Mouse (Mus musculus) heart, postnatal 36 days (tissue): ENCODE results near the gene Macf1. TPM values are rescaled to one million over a fixed set of nuclear protein-coding genes. Genes with fewer than 3 reads are reported as not detected.
"Not testable (repeated sequence)": the region's sequence is repeated elsewhere in the genome, so short reads cannot be mapped to it uniquely, and the experiment has no call there.

Experiments
- DNase-seq, 2 experiments: peaks; one replicate each; pipeline ENCODE4 v3.0.0; 2021 to 2022
- intact Hi-C: fragments of 180-260 bp; cut with DNase I; formaldehyde crosslinking; loops from one replicate; pipeline ENCODE4 v1.15.1; 2025
- total RNA-seq, 2 experiments: library from RNA; stranded (reverse); gene quantifications; 2 replicates each; pipeline ENCODE4 v1.2.3; 2021

Macf1 gene
- total RNA-seq, 2 experiments from 2014 or later = 228 to 240 TPM

DNA sequence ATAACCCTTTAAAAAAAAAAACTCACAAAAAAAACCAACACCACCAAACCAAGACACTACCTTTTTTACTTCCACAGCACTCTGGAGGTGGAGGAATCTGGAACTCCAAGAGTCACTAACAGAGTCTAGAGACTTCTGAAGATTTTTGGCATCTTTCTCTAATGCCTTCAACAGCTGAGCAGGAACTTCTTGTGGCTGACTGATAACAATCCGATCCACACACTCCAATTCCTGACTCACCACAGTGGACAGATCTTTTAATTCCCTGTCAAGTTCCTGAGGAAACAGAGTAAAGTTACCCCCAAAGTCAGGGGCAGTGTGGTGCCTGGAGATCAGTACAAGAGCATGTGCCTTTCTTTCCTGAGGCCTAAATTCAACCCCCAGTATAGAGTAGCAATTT, 218.4 kb downstream of the Macf1 start:
- DNase-seq = no peak
- intact Hi-C loops = loop anchor here (2.0 to 5.0 kb wide), 4 partner anchors 25 to 53 kb away; no protein-coding TSS in a partner anchor

DNA sequence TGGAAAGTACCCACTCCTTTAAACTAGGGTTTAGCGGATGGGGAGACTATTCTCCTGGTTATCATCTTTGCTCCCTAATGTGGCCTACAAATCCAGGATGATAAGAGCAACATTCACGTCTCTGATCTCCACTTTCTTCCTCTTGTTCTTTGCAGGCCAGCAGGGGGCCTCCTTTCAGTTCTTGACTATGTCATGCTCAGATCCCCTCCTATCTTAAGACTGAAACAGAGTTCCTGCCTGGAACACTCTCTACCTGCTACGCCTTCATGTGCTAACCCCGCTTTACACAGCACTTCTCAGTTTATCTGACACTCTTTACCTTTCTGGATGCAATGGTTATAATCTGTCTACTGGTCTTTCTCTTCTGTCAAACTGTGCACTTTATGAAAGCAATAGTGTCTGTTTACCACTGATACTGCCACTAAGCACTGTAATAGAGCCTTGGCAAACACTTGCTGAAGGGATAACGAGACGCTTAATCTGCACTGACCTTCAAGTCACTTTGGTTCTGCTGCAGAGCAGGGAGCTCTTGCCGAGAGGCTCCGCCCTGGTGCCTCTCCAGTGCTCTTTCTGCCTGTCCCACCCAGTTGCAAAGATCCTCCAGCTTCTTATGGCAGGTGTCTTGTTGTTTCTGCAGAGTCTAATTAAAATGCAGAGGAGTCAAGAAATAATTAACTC, 223.4 kb downstream of the Macf1 start:
- DNase-seq = peak; percentile 21 to 23
- intact Hi-C loops = no loop called here

DNA sequence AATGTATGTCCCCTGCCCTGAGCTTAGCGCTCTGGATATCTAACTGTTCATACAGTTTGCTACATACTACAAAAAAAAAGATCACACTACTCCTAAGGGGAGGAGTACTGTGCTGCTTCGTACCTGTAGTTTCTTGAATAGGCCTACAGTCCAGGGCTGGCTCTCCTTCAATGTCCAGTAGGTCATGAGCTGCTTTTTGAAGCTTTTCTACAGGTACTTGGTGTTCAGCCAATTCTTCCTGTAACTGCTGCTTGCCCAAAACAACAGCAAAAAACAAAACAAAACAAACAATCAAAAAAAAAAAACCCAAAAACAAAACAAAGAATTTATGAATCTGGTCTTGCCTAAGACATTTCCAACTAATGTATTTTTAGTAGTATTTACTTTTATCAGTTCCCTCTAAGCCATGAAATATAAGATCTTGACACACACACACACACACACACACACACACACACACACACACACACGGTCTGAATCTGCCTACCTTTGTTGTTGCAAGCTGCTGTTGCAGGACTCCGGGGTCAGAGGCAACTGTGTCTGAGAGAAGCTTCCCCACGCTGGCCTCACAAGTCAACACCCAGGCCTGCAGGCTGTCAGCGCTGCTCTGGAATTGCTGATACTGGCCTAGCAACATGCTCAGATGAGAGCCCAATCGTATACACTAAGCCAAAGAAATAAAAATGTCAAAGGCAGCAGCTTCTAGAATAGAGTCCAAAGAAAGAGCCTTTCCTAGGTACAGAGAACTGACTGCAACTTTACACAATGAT, 229.1 kb downstream of the Macf1 start:
- peak; percentile 31 to 45 for DNase-seq
- intact Hi-C loops = no loop called here

DNA sequence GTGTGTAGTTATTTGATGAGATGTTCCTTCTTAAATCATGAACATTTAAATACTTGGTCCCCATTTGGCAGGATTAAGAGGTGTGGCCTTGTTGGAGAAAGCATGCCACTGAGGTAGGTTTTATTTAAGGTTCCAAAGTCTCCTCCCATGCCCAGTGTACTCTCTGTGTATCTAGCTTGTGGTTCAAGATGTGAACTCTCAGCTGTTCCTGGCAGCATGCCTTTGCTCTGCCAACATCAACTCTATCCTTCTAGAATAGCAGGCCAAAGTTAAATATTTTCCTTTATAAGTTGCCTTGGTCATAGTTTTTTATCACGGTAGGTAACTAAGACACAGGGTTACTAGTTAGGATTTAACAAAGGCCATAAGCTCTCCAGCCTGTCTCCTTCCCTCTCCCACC, 230.4 kb downstream of the Macf1 start:
- no peak for DNase-seq
- intact Hi-C loops = no loop called here

- intact Hi-C loops = no loop called here
- DNase-seq = no peak
Measured at GRCm38 (mm10) chr4:123451991-123452390, 232.2 kb downstream of the Macf1 start.

GRCm38 (mm10) chr4:123449304-123449703, 234.9 kb downstream of the Macf1 start:
- no peak for DNase-seq
- intact Hi-C loops = loop anchor here (5.0 kb wide), 2 partner anchors 37 to 57 kb away; no protein-coding TSS in a partner anchor

- no peak for DNase-seq
- intact Hi-C loops = loop anchor here (5.0 kb wide), 2 partner anchors 36 to 56 kb away; no protein-coding TSS in a partner anchor
Measured at GRCm38 (mm10) chr4:123448015-123448414, 236.1 kb downstream of the Macf1 start.

- no peak for DNase-seq
- intact Hi-C loops = loop anchor here (5.0 kb wide), 2 partner anchors 35 to 55 kb away; no protein-coding TSS in a partner anchor
Measured at GRCm38 (mm10) chr4:123447251-123447650, 236.9 kb downstream of the Macf1 start.

DNA sequence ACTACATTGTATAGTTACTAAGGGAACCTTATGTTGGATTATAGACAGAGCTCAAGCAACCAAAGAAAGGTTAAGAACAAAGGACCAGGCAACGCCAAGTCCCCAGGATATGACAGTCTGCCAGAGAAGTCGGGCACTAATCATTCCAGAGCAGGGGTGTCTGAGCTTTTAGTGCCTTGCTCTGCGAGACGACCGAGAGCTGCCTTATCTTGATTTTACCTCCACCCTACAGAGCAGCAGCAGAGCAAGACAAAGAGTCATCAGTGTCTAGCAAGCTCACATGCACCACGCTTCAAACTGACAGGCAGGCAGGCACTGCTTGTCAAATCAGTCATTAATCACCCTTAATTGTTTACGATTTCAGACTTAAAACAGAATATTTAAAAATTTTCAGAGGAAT, 237.4 kb downstream of the Macf1 start:
- DNase-seq = no peak
- intact Hi-C loops = loop anchor here (5.0 kb wide), 2 partner anchors 34 to 54 kb away; no protein-coding TSS in a partner anchor

DNA sequence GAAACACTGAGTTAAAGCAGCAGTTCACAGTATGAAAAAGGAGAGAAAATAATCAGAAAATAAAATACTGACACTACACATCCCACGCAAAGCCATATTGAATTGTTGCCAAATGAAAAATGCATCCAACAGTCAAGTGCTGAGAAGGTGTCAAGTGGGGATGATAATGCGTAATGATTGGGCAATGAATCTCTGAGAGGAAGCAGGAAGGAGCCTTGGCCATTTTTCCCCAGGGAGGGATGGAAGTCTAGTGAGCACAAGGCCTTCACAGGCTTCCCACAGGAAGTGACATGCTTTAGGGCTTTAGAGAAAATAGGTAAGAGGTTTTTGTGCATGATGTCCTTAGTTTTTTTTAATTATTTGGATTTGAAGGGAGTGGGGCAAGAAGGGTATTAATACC, 237.9 kb downstream of the Macf1 start:
- intact Hi-C loops = loop anchor here (5.0 kb wide), 2 partner anchors 34 to 54 kb away; no protein-coding TSS in a partner anchor
- DNase-seq = not testable (repeated sequence)

- peak; percentile 75 to 79 for DNase-seq
- intact Hi-C loops = no loop called here
Measured at GRCm38 (mm10) chr4:123438414-123438813, 245.7 kb downstream of the Macf1 start.

- DNase-seq = no peak
- intact Hi-C loops = loop anchor here (5.0 kb wide), 1 partner anchor 41 kb away; no protein-coding TSS in a partner anchor
Measured at GRCm38 (mm10) chr4:123433171-123433570, 251.0 kb downstream of the Macf1 start.

GRCm38 (mm10) chr4:123431936-123432335, 252.2 kb downstream of the Macf1 start:
- DNase-seq = no peak
- intact Hi-C loops = loop anchor here (5.0 kb wide), 1 partner anchor 40 kb away; no protein-coding TSS in a partner anchor

DNA sequence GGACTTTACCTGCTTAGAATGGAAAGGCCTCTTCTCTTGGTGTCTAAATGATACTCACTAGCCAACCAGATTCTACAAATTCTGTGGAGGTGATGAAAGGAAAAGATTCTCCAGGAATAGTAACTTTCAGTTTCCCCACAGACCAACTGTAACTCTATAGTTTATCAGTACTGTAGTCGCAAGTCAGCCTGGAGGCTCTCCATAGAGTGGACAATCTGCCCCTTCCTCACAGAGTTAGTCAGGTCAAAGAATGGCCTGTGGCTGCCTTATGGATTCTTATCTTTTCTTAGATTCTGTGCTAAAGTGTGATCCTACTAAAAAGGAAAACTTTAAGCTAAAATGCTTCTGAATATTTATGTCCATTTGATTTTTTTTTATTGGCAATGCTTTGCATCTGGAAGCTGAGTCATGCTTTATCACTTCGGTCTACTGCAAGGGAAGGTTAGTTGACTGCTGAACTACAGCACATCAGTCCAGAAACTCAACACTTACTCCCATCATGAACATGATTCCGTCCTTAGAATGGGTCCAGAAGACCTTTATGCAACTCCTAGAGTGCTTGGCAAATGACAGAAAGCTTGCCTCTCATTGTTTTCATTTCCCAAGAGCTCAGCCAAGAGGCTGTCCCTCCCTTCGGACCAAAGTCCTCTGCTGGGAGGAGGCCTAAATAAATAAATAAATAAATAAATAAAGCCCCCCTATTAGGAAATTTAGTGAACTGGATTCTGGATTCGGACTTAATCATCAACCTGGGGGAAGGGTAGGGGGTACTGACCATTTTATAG, 256.1 kb downstream of the Macf1 start:
- intact Hi-C loops = loop anchor here (2.0 kb wide), 2 partner anchors 15 to 37 kb away; no protein-coding TSS in a partner anchor

DNA sequence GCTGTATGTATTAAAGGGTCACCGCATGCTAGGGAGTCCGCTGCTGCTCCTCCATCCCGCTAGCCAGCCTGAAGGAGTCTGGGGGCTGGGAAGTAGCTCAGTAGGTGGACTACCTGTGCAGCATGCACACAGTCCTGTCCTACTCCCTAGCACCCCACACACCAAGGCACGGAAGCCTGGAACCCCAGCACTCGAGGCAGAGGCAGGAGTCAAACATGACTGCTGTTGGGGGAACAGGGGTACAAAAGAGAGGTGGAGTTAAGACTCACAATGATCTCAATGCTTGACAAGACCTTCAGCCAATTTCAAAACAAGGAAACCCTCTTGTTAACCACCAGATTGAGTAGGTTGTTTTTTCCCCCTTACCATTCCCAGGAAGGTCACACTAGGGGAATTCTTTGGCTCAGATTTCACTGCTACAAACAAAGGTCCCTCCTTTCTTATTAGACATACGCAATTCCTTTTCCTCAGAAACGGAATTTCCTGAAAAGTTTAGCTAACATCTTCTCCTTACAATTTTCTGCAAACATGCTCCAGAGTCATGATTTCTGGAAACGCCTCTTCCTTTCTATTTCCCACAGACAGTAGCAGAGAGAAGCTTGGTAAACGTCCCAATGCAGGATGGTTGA, 256.8 kb downstream of the Macf1 start:
- no peak for DNase-seq
- intact Hi-C loops = loop anchor here (2.0 kb wide), 2 partner anchors 15 to 37 kb away; no protein-coding TSS in a partner anchor

More for the DNA sequence above, 256.1 kb downstream of the Macf1 start:
- no peak for DNase-seq

DNA sequence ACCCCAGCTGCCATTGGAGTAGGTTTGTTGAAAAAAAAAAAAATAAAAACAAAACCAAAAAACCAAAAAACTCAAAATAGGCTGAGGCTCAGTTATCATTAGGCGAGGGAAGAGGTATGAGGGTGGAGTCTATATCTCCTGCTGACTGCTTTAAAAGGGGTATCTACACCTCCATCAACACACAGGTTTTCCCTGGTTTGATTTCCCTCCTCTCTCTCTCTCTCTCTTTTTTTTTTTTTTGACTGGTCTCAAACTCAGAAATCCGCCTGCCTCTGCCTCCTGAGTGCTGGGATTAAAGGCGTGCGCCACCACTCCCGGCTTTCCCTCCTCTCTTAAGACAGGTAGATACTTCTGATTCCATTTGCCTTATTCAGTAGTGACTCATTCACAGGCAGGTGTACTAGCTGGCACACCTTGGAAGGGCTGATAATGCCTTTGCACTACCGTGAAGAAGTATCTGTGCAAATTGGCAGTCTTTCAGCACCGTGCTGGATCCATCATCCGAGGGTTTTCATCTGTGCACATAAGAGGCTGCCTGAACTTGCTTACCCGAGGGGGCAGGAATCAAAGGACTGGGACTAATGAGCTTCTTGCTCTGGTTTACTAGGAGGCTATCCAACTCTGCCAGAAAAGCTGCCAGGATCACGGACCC, 257.6 kb downstream of the Macf1 start:
- DNase-seq = no peak
- intact Hi-C loops = loop anchor here (2.0 kb wide), 2 partner anchors 14 to 38 kb away; no protein-coding TSS in a partner anchor

- intact Hi-C loops = loop anchor here (2.0 kb wide), 2 partner anchors 13 to 39 kb away; no protein-coding TSS in a partner anchor
- no peak for DNase-seq
Measured at GRCm38 (mm10) chr4:123425672-123426272, 258.4 kb downstream of the Macf1 start.

- intact Hi-C loops = no loop called here
- DNase-seq = no peak
Measured at GRCm38 (mm10) chr4:123424050-123424449, 260.1 kb downstream of the Macf1 start.

GRCm38 (mm10) chr4:123422828-123423227, 261.3 kb downstream of the Macf1 start:
- DNase-seq = no peak
- intact Hi-C loops = no loop called here
